Mouse (Mus musculus) heart, embryonic 12.5 days (tissue): ENCODE data around the gene Ift27. TPM values are rescaled to one million over a fixed set of nuclear protein-coding genes. Genes with fewer than 3 reads are reported as not detected.
A peak's percentile ranks its signal among the peaks of the same experiment; 100 is the strongest.

ENCODE experiments used
- ATAC-seq: fragments of 200-750 bp; cut with Nextera tagmentation; 2 replicates; pipeline ENCODE4 v1.8.0; 2017; ENCODE audit warnings: moderate TSS enrichment, moderate library complexity; ENCODE audit not compliant: insufficient number of reproducible peaks, low FRiP score
- H3K27ac ChIP-seq: fragments of 300-500 bp; sonication (generic); 2 replicates; pipeline ENCODE4 v1.5.1; 2016; ENCODE audit warnings: mild to moderate bottlenecking, moderate library complexity; ENCODE audit not compliant: poor library complexity, severe bottlenecking
- H3K27me3 ChIP-seq: fragments of 300-500 bp; sonication (generic); replicated peaks from 2 replicates; pipeline ENCODE4 v1.6.1; 2016; ENCODE audit warnings: mild to moderate bottlenecking, moderate library complexity
- H3K36me3 ChIP-seq: fragments of 300-500 bp; sonication (generic); 2 replicates; pipeline ENCODE4 v1.6.1; 2016; ENCODE audit warnings: mild to moderate bottlenecking, moderate library complexity
- H3K4me1 ChIP-seq: fragments of 300-500 bp; sonication (generic); replicated peaks from 2 replicates; pipeline ENCODE4 v1.6.1; 2016; ENCODE audit warnings: mild to moderate bottlenecking
- H3K4me2 ChIP-seq: fragments of 300-500 bp; sonication (generic); 2 replicates; pipeline ENCODE4 v1.6.1; 2016; ENCODE audit warnings: mild to moderate bottlenecking, moderate library complexity
- H3K4me3 ChIP-seq: fragments of 300-500 bp; sonication (generic); 2 replicates; pipeline ENCODE4 v1.5.1; 2016; ENCODE audit warnings: mild to moderate bottlenecking
- H3K9ac ChIP-seq: fragments of 300-500 bp; sonication (generic); 2 replicates; pipeline ENCODE4 v1.6.1; 2016; ENCODE audit warnings: mild to moderate bottlenecking, moderate library complexity
- H3K9me3 ChIP-seq: fragments of 300-500 bp; sonication (generic); replicated peaks from 2 replicates; pipeline ENCODE4 v1.6.1; 2016; ENCODE audit warnings: mild to moderate bottlenecking, moderate library complexity
- WGBS: fragments of 180-500 bp; shearing (Covaris S2); methylation state at CpG from one replicate; pipeline ENCODE4 v1.1.7; 2016; 5-methylcytosine and 5-hydroxymethylcytosine counted together
- polyA plus RNA-seq: library from polyadenylated mRNA; unstranded; fragments of >200 nt; fragmentation: Nextera tagmentation; extraction: Ambion mirVana; gene quantifications from 2 replicates; pipeline ENCODE4 v1.2.1, GENCODE M21; 2016

Ift27 gene
- polyA plus RNA-seq, 1 experiment from 2014 or later, result 38.0 TPM

GRCm38 (mm10) chr15:78153045-78153775, 20.7 kb downstream of the Ift27 start:
- Histone ChIP-seq H3K27me3 (0 out of 2 replicates have a peak, but pooled peaks cover 23% of the 10 kb centered on the region), H3K27ac (no peak overlapping the region), H3K9me3 (no peaks in the 10 kb centered on the region), H3K36me3 (no peaks in the 10 kb centered on the region), H3K9ac (no peak overlapping the region), H3K4me3 (no peak overlapping the region), H3K4me1 (no peaks in the 10 kb centered on the region), H3K4me2 (no peak overlapping the region)
- ATAC-seq, result no peak
- 60% methylated on average over 11 of the region's 11 CpGs for WGBS

- no peaks in the 10 kb centered on the region for H3K4me1 ChIP-seq
- no peak for ATAC-seq
- no peak overlapping the region for H3K27ac ChIP-seq
- H3K4me3 ChIP-seq, result no peak overlapping the region
- 0 out of 2 replicates have a peak, but pooled peaks cover 19% of the 10 kb centered on the region for H3K27me3 ChIP-seq
- no peaks in the 10 kb centered on the region for H3K36me3 ChIP-seq
- no peak overlapping the region for H3K9ac ChIP-seq
- no peak overlapping the region for H3K4me2 ChIP-seq
- no peaks in the 10 kb centered on the region for H3K9me3 ChIP-seq
- 73% methylated on average over 7 of the region's 7 CpGs for WGBS
Observed at GRCm38 (mm10) chr15:78148565-78148964, 25.3 kb downstream of the Ift27 start.

GRCm38 (mm10) chr15:78140226-78140625, 33.7 kb downstream of the Ift27 start:
- Histone ChIP-seq H3K4me2 (no peak overlapping the region), H3K4me1 (no peaks in the 10 kb centered on the region), H3K27me3 (no peaks in the 10 kb centered on the region), H3K27ac (no peak overlapping the region), H3K9me3 (no peaks in the 10 kb centered on the region), H3K9ac (no peak overlapping the region), H3K4me3 (no peak overlapping the region), H3K36me3 (no peaks in the 10 kb centered on the region)
- 78% methylated on average over 8 of the region's 8 CpGs for WGBS
- ATAC-seq, result no peak

- Histone ChIP-seq H3K4me2 (no peak overlapping the region), H3K4me3 (no peak overlapping the region), H3K27me3 (no peaks in the 10 kb centered on the region), H3K4me1 (no peaks in the 10 kb centered on the region), H3K36me3 (no peaks in the 10 kb centered on the region), H3K27ac (no peak overlapping the region), H3K9ac (no peak overlapping the region), H3K9me3 (no peaks in the 10 kb centered on the region)
- WGBS, result 55% methylated on average over 6 of the region's 6 CpGs
- ATAC-seq, result no peak
Observed at GRCm38 (mm10) chr15:78134606-78135005, 39.3 kb downstream of the Ift27 start.

GRCm38 (mm10) chr15:78133389-78133788, 40.5 kb downstream of the Ift27 start:
- no peaks in the 10 kb centered on the region; the same call in 1 of the 2 replicates for H3K27me3 ChIP-seq
- no peaks in the 10 kb centered on the region for H3K36me3 ChIP-seq
- no peak overlapping the region for H3K27ac ChIP-seq
- WGBS, result 50% methylated on average over 2 of the region's 2 CpGs
- no peaks in the 10 kb centered on the region for H3K4me1 ChIP-seq
- no peak for ATAC-seq
- no peak overlapping the region for H3K9ac ChIP-seq
- H3K9me3 ChIP-seq, result no peaks in the 10 kb centered on the region
- no peak overlapping the region for H3K4me3 ChIP-seq
- no peak overlapping the region for H3K4me2 ChIP-seq

- Histone ChIP-seq H3K27ac (no peak within 1 kb of the TSS), H3K4me2 (peak within 1 kb of the TSS; percentile 59), H3K9ac (no peak within 1 kb of the TSS), H3K4me1 (peaks cover 4% of the 10 kb centered on the region), H3K4me3 (peak within 1 kb of the TSS; percentile 27; the same call in 1 of the 2 replicates), H3K36me3 (no peaks in the 10 kb centered on the region), H3K27me3 (peaks cover 50% of the 10 kb centered on the region), H3K9me3 (no peaks in the 10 kb centered on the region)
- ATAC-seq, result peak; percentile 91
- WGBS, result under 1% methylated on average over 42 of the region's 42 CpGs
Observed at GRCm38 (mm10) chr15:78119704-78120103, 54.2 kb downstream of the Ift27 start, which contains the start of gene Cacng2. Cacng2 (minus strand) TSS chr15:78120028.

- peak overlapping the region; percentile 59 for H3K4me2 ChIP-seq
- H3K27me3 ChIP-seq, result peaks cover 50% of the 10 kb centered on the region
- 10% methylated on average over 29 of the region's 39 CpGs for WGBS
- H3K27ac ChIP-seq, result no peak overlapping the region
- ATAC-seq, result peak; percentile 9; the same call in 1 of the 2 replicates
- H3K36me3 ChIP-seq, result no peaks in the 10 kb centered on the region
- no peaks in the 10 kb centered on the region for H3K9me3 ChIP-seq
- no peak overlapping the region for H3K9ac ChIP-seq
- H3K4me1 ChIP-seq, result peaks cover 4% of the 10 kb centered on the region
- peak overlapping the region; percentile 27; the same call in 1 of the 2 replicates for H3K4me3 ChIP-seq
Observed at GRCm38 (mm10) chr15:78119248-78119647, 54.7 kb downstream of the Ift27 start.

GRCm38 (mm10) chr15:78118275-78118995, 55.5 kb downstream of the Ift27 start:
- 69% methylated on average over 17 of the region's 18 CpGs for WGBS
- no peak overlapping the region for H3K9ac ChIP-seq
- H3K4me3 ChIP-seq, result no peak overlapping the region
- H3K4me2 ChIP-seq, result no peak overlapping the region
- peaks cover 4% of the 10 kb centered on the region for H3K4me1 ChIP-seq
- ATAC-seq, result no peak
- no peaks in the 10 kb centered on the region for H3K36me3 ChIP-seq
- H3K27me3 ChIP-seq, result peaks cover 48% of the 10 kb centered on the region
- no peak overlapping the region for H3K27ac ChIP-seq
- no peaks in the 10 kb centered on the region for H3K9me3 ChIP-seq

GRCm38 (mm10) chr15:78117731-78118130, 56.2 kb downstream of the Ift27 start:
- no peak for ATAC-seq
- Histone ChIP-seq H3K9ac (no peak overlapping the region), H3K4me3 (no peak overlapping the region), H3K4me2 (no peak overlapping the region), H3K4me1 (peaks cover 4% of the 10 kb centered on the region), H3K27ac (no peak overlapping the region), H3K36me3 (no peaks in the 10 kb centered on the region), H3K9me3 (no peaks in the 10 kb centered on the region), H3K27me3 (peaks cover 48% of the 10 kb centered on the region)
- WGBS, result 84% methylated on average over 16 of the region's 16 CpGs

- Histone ChIP-seq H3K4me1 (peaks cover 4% of the 10 kb centered on the region), H3K9me3 (no peaks in the 10 kb centered on the region), H3K27me3 (peaks cover 47% of the 10 kb centered on the region), H3K27ac (no peak overlapping the region), H3K4me2 (no peak overlapping the region), H3K4me3 (no peak overlapping the region), H3K36me3 (no peaks in the 10 kb centered on the region), H3K9ac (no peak overlapping the region)
- 84% methylated on average over 10 of the region's 10 CpGs for WGBS
- no peak for ATAC-seq
Observed at GRCm38 (mm10) chr15:78116936-78117335, 57.0 kb downstream of the Ift27 start.

GRCm38 (mm10) chr15:78116244-78116643, 57.7 kb downstream of the Ift27 start:
- no peak overlapping the region for H3K27ac ChIP-seq
- H3K4me2 ChIP-seq, result no peak overlapping the region
- no peaks in the 10 kb centered on the region for H3K36me3 ChIP-seq
- no peak overlapping the region for H3K4me3 ChIP-seq
- no peak overlapping the region for H3K9ac ChIP-seq
- H3K9me3 ChIP-seq, result no peaks in the 10 kb centered on the region
- 79% methylated on average over 10 of the region's 10 CpGs for WGBS
- H3K27me3 ChIP-seq, result peaks cover 40% of the 10 kb centered on the region
- peaks cover 4% of the 10 kb centered on the region for H3K4me1 ChIP-seq
- ATAC-seq, result no peak
